Mouse (Mus musculus): ENCODE results near the gene 2010300C02Rik. TPM values are rescaled to one million over a fixed set of nuclear protein-coding genes. Genes with fewer than 3 reads are reported as not detected.

The 2010300C02Rik gene
- polyA plus RNA-seq, 1 experiment from 2014 or later: 1.1 TPM

DNA sequence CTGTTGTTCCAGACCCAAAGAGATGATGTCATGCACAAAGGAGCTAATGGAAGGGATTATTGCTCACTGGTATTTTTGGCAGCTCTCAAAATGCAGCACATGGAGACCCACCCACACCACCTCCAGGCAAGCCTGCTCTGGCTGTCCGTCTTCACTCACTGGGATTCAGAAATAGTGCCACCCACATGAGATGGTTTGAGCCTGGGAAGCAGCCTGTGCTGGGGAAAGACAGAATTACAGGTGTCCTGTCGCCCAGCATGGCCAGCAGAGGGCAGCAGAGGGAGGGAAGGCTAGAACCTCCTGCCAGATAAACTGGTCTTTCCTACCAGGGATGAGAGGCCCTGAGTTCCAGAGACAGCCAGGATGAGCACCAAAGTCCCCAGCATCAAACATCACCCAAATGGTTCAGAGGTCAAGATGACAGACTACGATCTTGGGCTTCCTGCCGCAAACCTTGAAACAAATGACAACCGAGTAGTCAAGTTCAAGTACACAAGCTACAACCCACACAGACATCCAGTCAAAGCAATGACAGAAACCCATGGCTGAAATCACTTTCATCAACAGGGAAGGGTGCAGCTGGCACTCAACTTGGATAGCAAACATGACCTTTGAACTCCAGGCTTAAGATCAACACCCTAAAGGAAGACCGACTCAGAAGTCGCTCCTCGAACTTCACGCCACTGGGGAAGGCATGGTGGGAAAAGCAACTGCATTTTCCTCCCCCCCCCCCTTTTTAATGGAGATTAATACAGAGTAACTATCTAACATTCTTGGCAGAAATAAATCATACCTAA, 41.4 kb downstream of the 2010300C02Rik start:
- Histone ChIP-seq H3K9me3 (no peaks in the 10 kb centered on the region), H3K27me3 (no peaks in the 10 kb centered on the region), H3K4me1 (no peaks in the 10 kb centered on the region), H3K4me3 (replicated peaks) (no peak overlapping the region), H3K27ac (no peak overlapping the region), H3K4me2 (no peak overlapping the region), H3K36me3 (replicated peaks) (no peaks in the 10 kb centered on the region), H3K9ac (no peak overlapping the region)
- WGBS: 71% methylated on average over 9 of the region's 9 CpGs
- no peak for ATAC-seq (ENCODE audit: low FRiP score)

DNA sequence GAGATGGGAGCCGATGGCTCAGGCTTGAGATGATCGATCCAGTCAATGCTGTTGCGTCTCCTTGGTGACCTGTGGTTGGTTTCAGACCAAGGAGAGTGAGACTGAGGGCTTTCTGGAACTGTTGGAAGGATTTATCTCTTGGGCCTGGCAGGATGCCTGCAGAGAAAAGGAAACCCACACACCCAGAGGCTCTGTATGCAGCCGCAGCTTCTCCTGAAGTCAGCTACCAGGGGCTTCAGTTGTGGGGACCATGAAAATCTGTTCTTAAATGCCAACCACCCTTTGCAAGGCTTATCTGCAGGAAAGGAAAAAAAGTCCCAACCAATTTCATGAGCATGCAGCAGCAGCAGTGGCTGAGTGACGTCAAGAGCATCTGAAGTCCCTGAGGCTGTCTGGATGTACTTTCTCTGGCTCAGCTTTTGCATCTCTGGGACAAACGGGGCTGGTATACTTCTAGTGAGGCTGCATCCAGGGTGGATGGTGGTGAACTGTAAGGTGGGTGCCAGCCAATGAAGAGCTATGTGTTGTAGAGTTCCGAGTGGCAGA, 42.8 kb downstream of the 2010300C02Rik start:
- Histone ChIP-seq H3K27me3 (no peaks in the 10 kb centered on the region), H3K4me2 (no peak overlapping the region), H3K27ac (no peak overlapping the region), H3K4me1 (no peaks in the 10 kb centered on the region), H3K4me3 (replicated peaks) (no peak overlapping the region), H3K9me3 (no peaks in the 10 kb centered on the region), H3K36me3 (replicated peaks) (no peaks in the 10 kb centered on the region), H3K9ac (no peak overlapping the region)
- WGBS: 85% methylated on average over 7 of the region's 7 CpGs
- ATAC-seq (ENCODE audit: low FRiP score): no peak

DNA sequence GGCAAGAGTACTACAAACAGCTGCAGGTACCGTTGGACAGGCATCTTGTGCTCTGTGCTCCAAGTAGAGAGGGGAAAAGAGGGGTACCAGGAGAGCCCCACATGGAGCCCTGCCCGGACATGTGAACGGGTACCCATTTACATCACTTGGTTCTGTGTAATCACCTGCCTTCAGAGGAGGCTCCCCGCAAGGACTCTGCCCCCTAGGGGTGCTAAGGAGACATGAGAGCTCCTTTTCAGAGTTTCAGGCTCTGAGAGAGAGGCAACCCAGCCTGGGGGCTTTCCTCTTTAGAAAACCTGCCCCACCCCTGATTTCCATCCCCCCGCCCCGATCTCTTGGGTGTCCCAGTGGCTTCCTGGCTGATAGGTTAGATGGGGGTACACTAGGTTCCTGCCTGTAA, 44.4 kb downstream of the 2010300C02Rik start:
- WGBS: 63% methylated on average over 6 of the region's 6 CpGs
- Histone ChIP-seq H3K4me2 (no peak overlapping the region), H3K4me3 (replicated peaks) (no peak overlapping the region), H3K9me3 (no peaks in the 10 kb centered on the region), H3K27me3 (no peaks in the 10 kb centered on the region), H3K36me3 (replicated peaks) (no peaks in the 10 kb centered on the region), H3K4me1 (no peaks in the 10 kb centered on the region), H3K27ac (no peak overlapping the region), H3K9ac (no peak overlapping the region)
- no peak for ATAC-seq (ENCODE audit: low FRiP score)

DNA sequence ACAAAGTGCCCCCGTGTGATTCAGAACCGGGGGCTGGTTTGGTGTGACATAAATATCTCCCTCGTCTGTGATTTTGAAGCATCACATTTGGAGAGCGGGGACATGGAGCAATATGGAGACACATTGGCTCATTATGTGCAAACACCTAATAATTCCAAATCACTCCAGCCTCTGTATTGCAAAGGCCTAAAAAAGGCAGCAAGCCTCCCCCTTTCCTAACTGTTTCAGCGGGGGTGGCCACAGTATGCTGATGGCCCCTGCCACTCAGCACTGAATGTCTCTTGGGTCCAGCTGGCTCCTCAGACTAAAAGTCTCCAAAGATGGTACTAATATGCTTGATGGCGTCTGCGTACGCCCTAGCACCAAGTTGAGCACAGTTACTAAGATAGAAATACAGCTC, 45.6 kb downstream of the 2010300C02Rik start:
- no peak overlapping the region for H3K4me3 ChIP-seq (replicated peaks)
- H3K9ac ChIP-seq: no peak overlapping the region
- WGBS: 93% methylated on average over 8 of the region's 8 CpGs
- no peaks in the 10 kb centered on the region for H3K36me3 ChIP-seq (replicated peaks)
- no peak overlapping the region for H3K4me2 ChIP-seq
- H3K27ac ChIP-seq: no peak overlapping the region
- no peaks in the 10 kb centered on the region for H3K9me3 ChIP-seq
- no peak for ATAC-seq (ENCODE audit: low FRiP score)
- H3K27me3 ChIP-seq: no peaks in the 10 kb centered on the region
- no peaks in the 10 kb centered on the region for H3K4me1 ChIP-seq

DNA sequence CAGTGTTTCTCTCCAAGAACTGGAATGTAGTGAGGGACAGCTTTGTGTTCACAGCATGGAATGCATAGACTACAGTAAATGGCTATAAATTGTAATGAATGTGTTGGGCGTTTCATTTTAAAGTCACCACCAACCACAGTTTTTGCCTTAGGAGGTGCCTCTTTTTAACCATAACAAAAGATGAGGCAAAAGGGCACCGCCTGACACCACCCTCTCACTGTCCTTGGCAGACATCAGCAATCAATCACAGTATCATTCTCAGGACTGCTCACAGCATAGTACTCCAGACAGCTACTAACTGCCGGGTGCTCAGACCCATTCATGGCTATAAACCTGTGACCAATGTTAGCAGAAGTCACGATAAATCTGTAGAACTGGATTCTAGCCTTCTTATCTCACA, 48.6 kb downstream of the 2010300C02Rik start:
- H3K27me3 ChIP-seq: no peaks in the 10 kb centered on the region
- H3K36me3 ChIP-seq (replicated peaks): no peaks in the 10 kb centered on the region
- 65% methylated on average over 4 of the region's 4 CpGs for WGBS
- H3K27ac ChIP-seq: no peak overlapping the region
- H3K9ac ChIP-seq: no peak overlapping the region
- H3K4me2 ChIP-seq: no peak overlapping the region
- no peak for ATAC-seq (ENCODE audit: low FRiP score)
- H3K4me1 ChIP-seq: no peaks in the 10 kb centered on the region
- no peak overlapping the region for H3K4me3 ChIP-seq (replicated peaks)
- no peaks in the 10 kb centered on the region for H3K9me3 ChIP-seq

DNA sequence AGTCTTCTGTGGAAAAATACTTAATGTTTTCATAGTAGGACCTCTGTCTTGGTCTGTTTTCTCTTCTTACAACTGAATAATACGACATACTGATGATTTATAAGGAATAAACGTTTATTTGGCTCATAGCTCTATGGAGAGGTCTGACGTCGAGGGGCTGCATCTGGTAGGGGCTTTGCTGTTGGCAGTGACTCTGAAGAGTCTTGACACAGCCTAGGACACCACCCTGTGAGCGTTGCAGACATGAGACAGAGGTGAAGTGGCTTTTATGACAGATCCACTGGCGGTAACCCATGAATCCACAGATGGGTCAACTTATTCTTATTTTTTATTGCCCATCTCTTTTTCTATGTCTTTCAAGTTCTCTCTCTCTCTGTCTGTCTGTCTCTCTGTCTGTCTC, 52.5 kb downstream of the 2010300C02Rik start:
- H3K27ac ChIP-seq: no peak overlapping the region
- ATAC-seq (ENCODE audit: low FRiP score): no peak
- H3K27me3 ChIP-seq: no peaks in the 10 kb centered on the region
- H3K4me1 ChIP-seq: no peaks in the 10 kb centered on the region; the same call in 1 of the 2 replicates
- no peaks in the 10 kb centered on the region for H3K9me3 ChIP-seq
- no peaks in the 10 kb centered on the region for H3K36me3 ChIP-seq (replicated peaks)
- no peak overlapping the region for H3K9ac ChIP-seq
- 89% methylated on average over 6 of the region's 6 CpGs for WGBS
- H3K4me3 ChIP-seq (replicated peaks): no peak overlapping the region
- no peak overlapping the region for H3K4me2 ChIP-seq

DNA sequence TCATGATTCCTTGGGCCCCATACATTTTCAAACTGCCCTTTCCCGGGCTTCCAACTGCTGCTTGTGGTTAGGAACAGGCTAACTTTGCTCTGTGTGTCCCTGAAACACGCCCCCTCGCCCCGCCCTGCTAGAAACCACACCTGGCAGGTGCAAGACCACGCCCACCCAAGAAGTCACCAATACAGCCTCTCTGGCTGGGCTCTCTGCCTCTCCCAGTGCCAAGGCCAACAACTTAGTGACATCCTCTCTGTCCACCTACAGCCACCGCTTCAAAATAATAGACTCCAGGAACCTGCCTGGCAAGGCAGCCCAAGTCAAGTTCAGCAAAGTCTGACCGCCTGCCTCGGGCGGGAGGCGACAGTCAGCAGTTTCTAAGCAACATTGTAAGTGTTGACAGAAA, 53.3 kb downstream of the 2010300C02Rik start:
- no peaks in the 10 kb centered on the region for H3K9me3 ChIP-seq
- no peak for ATAC-seq (ENCODE audit: low FRiP score)
- H3K36me3 ChIP-seq (replicated peaks): no peaks in the 10 kb centered on the region
- H3K4me3 ChIP-seq (replicated peaks): no peak overlapping the region
- H3K4me1 ChIP-seq: no peaks in the 10 kb centered on the region; the same call in 1 of the 2 replicates
- H3K9ac ChIP-seq: no peak overlapping the region
- WGBS: 67% methylated on average over 10 of the region's 10 CpGs
- H3K27me3 ChIP-seq: no peaks in the 10 kb centered on the region
- H3K27ac ChIP-seq: no peak overlapping the region
- no peak overlapping the region for H3K4me2 ChIP-seq

DNA sequence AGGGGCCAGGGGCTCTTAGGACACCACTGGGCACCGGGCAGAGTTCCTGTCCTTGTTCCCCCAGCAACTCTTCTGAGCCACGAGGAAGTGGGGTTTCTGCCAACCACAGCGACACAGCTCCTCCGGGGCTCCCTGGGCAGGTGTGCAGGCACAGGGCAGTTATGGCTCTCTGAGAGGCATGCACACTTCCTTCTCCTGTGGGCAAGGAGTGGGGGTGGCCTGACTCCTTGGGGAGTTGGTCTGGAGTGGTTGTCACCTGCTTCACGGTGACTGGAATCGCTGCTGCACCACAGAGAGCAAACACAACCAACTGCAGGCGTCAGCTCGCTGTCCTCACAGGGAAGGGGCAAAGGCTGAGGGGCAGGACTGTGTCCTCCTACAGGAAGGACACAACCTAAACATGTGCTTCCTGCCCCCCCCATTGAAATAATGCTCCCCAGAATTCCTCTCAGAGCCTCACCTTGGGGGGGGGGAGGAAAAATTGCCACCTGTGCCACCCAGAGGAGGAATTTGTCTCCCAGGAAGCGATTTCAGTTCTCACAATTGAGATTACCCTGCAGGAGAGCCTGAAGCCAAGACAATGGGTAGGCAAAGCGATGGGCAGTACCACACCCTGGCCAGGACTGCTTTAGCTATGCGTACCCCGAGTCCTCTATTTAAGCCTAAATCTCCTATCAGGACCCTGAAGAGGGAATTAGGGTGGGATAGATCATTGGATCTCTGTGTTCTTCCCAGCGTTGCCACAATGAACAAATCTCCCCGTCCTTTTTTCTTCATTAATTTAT, 54.2 kb downstream of the 2010300C02Rik start:
- 43% methylated on average over 14 of the region's 14 CpGs for WGBS
- Histone ChIP-seq H3K27me3 (no peaks in the 10 kb centered on the region), H3K9me3 (no peaks in the 10 kb centered on the region), H3K4me2 (no peak overlapping the region), H3K4me3 (replicated peaks) (no peak overlapping the region), H3K4me1 (no peaks in the 10 kb centered on the region; the same call in 1 of the 2 replicates), H3K9ac (no peak overlapping the region), H3K27ac (no peak overlapping the region), H3K36me3 (replicated peaks) (no peaks in the 10 kb centered on the region)
- no peak for ATAC-seq (ENCODE audit: low FRiP score)

DNA sequence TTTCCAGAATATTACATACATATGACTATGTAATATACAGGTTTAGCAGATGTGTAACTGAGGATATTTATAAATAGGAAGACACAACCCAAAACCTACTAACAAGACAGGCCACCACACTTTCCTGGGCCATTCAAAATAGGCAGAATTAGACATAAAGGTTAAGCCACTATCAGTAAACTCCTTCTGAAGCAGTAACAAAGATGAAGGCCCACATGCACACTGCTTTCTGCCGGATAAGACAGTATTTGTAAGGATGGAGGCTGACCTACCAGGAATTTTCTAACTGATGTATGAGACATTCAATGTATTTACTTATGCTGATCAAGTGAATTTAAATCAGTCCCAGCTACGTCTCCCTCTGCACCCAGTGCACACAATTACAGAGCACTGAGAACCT, 55.4 kb downstream of the 2010300C02Rik start:
- Histone ChIP-seq H3K9ac (no peak overlapping the region), H3K4me1 (no peaks in the 10 kb centered on the region; the same call in 1 of the 2 replicates), H3K9me3 (no peaks in the 10 kb centered on the region), H3K4me3 (replicated peaks) (no peak overlapping the region), H3K27ac (no peak overlapping the region), H3K36me3 (replicated peaks) (no peaks in the 10 kb centered on the region), H3K4me2 (no peak overlapping the region), H3K27me3 (no peaks in the 10 kb centered on the region)
- no peak for ATAC-seq (ENCODE audit: low FRiP score)
- 78% methylated on average over 2 of the region's 2 CpGs for WGBS

DNA sequence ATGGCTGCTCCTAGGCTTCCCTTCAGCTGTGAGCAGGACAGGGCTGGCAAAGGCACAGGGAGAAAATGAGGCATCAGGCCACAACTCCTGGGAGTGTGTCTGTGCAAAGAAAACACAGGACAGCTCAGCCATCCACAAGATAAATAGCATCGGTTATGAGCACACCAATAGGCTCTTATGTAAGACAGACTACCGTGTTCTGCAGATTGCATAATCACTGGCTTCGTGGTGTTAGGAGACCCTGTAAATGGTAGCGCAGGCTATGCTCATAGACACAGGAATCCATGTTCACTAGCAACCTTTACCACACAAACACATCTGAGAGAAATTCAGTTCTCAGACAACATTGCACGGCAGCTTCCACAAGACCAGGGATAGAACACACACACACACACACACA, 56.3 kb downstream of the 2010300C02Rik start:
- H3K27me3 ChIP-seq: no peaks in the 10 kb centered on the region
- no peak for ATAC-seq (ENCODE audit: low FRiP score)

DNA sequence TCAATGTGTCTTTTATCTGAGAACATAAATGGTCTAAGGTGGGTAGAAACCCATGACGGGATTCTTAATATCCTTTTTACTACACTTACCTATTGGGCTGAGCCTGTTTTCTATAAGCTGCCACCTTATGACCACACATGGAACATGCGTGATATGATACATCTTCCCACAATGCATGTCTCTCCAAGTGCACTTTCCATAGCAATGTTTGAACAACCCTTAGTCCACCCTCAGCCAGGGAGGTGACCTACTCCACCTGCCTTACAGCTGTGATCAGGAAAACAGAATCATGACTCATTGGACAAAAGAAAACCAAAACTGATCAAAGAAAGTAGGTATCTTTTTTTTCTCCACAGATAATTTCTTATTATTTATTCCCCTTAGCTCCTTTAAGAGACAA, 63.9 kb downstream of the 2010300C02Rik start:
- H3K4me3 ChIP-seq (replicated peaks): no peak overlapping the region
- WGBS: 97% methylated on average over 2 of the region's 2 CpGs
- no peak overlapping the region for H3K27ac ChIP-seq
- no peak for ATAC-seq (ENCODE audit: low FRiP score)
- H3K27me3 ChIP-seq: no peaks in the 10 kb centered on the region
- H3K9ac ChIP-seq: no peak overlapping the region
- no peak overlapping the region for H3K4me2 ChIP-seq
- no peaks in the 10 kb centered on the region for H3K4me1 ChIP-seq
- no peaks in the 10 kb centered on the region for H3K36me3 ChIP-seq (replicated peaks)
- H3K9me3 ChIP-seq: peaks cover 4% of the 10 kb centered on the region; the same call in 1 of the 2 replicates

More for the DNA sequence above, 56.3 kb downstream of the 2010300C02Rik start:
- H3K4me3 ChIP-seq (replicated peaks): no peak overlapping the region
- H3K36me3 ChIP-seq (replicated peaks): no peaks in the 10 kb centered on the region
- H3K4me2 ChIP-seq: no peak overlapping the region
- H3K27ac ChIP-seq: no peak overlapping the region
- 92% methylated on average over 5 of the region's 5 CpGs for WGBS
- H3K9ac ChIP-seq: no peak overlapping the region
- H3K4me1 ChIP-seq: no peaks in the 10 kb centered on the region; the same call in 1 of the 2 replicates
- no peaks in the 10 kb centered on the region for H3K9me3 ChIP-seq

DNA sequence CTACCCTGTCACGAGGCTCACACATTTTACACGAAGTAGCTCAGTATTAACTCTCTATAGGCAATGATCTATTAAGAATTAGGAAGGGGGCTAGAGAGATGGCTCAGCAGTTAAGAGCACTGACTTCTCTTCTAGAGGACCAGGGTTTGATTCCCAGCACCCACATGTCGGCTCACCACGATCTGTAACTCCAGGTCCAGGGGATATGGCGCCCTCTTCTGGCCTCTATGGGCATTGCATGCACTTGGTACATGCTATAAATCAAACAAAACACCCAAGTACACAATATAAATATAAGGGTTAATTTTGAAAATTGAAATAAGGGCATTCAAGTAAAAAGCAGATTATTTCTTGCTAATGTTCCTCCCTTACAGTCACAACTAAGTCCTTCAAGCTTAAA, 65.9 kb downstream of the 2010300C02Rik start:
- ATAC-seq (ENCODE audit: low FRiP score): no peak
- H3K4me1 ChIP-seq: no peaks in the 10 kb centered on the region
- H3K27ac ChIP-seq: no peak overlapping the region
- H3K4me3 ChIP-seq (replicated peaks): no peak overlapping the region
- no peaks in the 10 kb centered on the region for H3K36me3 ChIP-seq (replicated peaks)
- H3K9ac ChIP-seq: no peak overlapping the region
- no peaks in the 10 kb centered on the region for H3K27me3 ChIP-seq
- 78% methylated on average over 5 of the region's 5 CpGs for WGBS
- H3K4me2 ChIP-seq: no peak overlapping the region
- H3K9me3 ChIP-seq: peaks cover 4% of the 10 kb centered on the region; the same call in 1 of the 2 replicates
